Mouse (Mus musculus): ENCODE results near the gene Pgghg.

DNA sequence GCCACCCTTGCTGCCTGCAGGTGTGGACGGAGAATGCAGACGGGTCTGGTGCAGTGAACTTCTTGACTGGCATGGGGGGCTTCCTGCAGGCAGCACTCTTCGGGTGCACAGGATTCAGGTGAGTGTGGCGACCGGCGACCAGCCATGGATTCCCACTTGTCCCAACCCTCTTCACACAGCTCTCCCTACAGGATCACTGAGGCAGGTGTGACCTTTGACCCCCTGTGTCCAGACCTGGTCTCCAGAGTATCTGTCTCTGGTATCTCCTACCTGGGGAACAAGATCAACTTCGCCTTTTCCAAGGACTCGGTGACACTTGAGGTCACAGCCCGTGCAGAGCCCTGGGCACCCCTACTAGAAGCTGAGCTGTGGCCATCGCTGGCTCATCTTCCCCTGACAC lies 5.1 kb downstream of the Pgghg start:
- TF ChIP-seq MAZ (IDR thresholded peaks at IDR 0.05; ENCODE audit: low read depth, low read length) (no peak), RAD21 (IDR thresholded peaks at IDR 0.05; ENCODE audit: low read depth, low read length) (no peak), CTCF (IDR thresholded peaks at IDR 0.05 in 2 of 3, conservative IDR thresholded peaks at IDR 0.05 in 1 of 3; ENCODE audit: control insufficient read depth in 1 of 3, insufficient read depth in 1 of 3, low read depth in 2 of 3, low read length in 3 of 3, poor library complexity in 1 of 3, severe bottlenecking in 1 of 3) (no peak), USF2 (IDR thresholded peaks at IDR 0.05; ENCODE audit: borderline replicate concordance in 1 of 2, insufficient read depth in 1 of 2, low read depth in 1 of 2, low read length in 2 of 2) (no peak), GATA1 (IDR thresholded peaks at IDR 0.05; ENCODE audit: low read depth, low read length) (no peak), EP300 (IDR thresholded peaks at IDR 0.05; ENCODE audit: low read depth in 1 of 2, low read length in 2 of 2) (no peak), MYB (IDR thresholded peaks at IDR 0.05; ENCODE audit: low read depth, low read length) (no peak), POLR2A (IDR thresholded peaks at IDR 0.05; ENCODE audit: control insufficient read depth in 1 of 2, insufficient read depth in 1 of 2, low read depth in 1 of 2, low read length in 2 of 2, poor library complexity in 1 of 2) (no peak), MEF2A (IDR thresholded peaks at IDR 0.05; ENCODE audit: extremely low read depth, insufficient replicate concordance, low read depth, low read length, poor library complexity, severe bottlenecking) (no peak), ZNF384 (IDR thresholded peaks at IDR 0.05; ENCODE audit: low read depth, low read length) (no peak), GABPA (IDR thresholded peaks at IDR 0.05; ENCODE audit: low read depth, low read length) (no peak)

All from MEL (cell line).